Mouse (Mus musculus): ENCODE results near the gene Nfe2l3.
"Not testable (repeated sequence)": the region's sequence is repeated elsewhere in the genome, so short reads cannot be mapped to it uniquely, and the experiment has no call there.

Nfe2l3 gene

GRCm38 (mm10) chr6:51442191-51442835, 9.8 kb downstream of the Nfe2l3 start:
- peak; percentile 39 for DNase-seq (ENCODE audit: low spot score)

- DNase-seq (ENCODE audit: low spot score) = no peak
These were observed 20.5 kb downstream of the Nfe2l3 start for GRCm38 (mm10) chr6:51452927-51453503.

- DNase-seq (ENCODE audit: low spot score) = no peak
These were observed 22.5 kb downstream of the Nfe2l3 start for GRCm38 (mm10) chr6:51454949-51455348.

GRCm38 (mm10) chr6:51456198-51456597, 23.7 kb downstream of the Nfe2l3 start:
- no peak for DNase-seq (ENCODE audit: low spot score)

GRCm38 (mm10) chr6:51457283-51457682, 24.8 kb downstream of the Nfe2l3 start:
- DNase-seq (ENCODE audit: low spot score) = no peak

- DNase-seq (ENCODE audit: low spot score) = no peak
These were observed 25.4 kb downstream of the Nfe2l3 start for GRCm38 (mm10) chr6:51457770-51458387.

GRCm38 (mm10) chr6:51458925-51459312, 26.4 kb downstream of the Nfe2l3 start:
- DNase-seq (ENCODE audit: low spot score) = no peak

GRCm38 (mm10) chr6:51459313-51460020, 27.0 kb downstream of the Nfe2l3 start:
- DNase-seq (ENCODE audit: low spot score) = no peak

GRCm38 (mm10) chr6:51460021-51460360, 27.5 kb downstream of the Nfe2l3 start:
- no peak for DNase-seq (ENCODE audit: low spot score)

- peak; percentile 1 for DNase-seq (ENCODE audit: low spot score)
These were observed 27.9 kb downstream of the Nfe2l3 start for GRCm38 (mm10) chr6:51460363-51460762.

- DNase-seq (ENCODE audit: low spot score) = no peak
These were observed 35.2 kb downstream of the Nfe2l3 start for GRCm38 (mm10) chr6:51467649-51468048.

GRCm38 (mm10) chr6:51468891-51469561, 36.6 kb downstream of the Nfe2l3 start:
- DNase-seq (ENCODE audit: low spot score) = peak; percentile 66

GRCm38 (mm10) chr6:51469715-51470310, 37.3 kb downstream of the Nfe2l3 start, which contains the start of gene Hnrnpa2b1:
TSS of gene Hnrnpa2b1 (minus strand) at chr6:51469894.
- peak; percentile 99 for DNase-seq (ENCODE audit: low spot score)

GRCm38 (mm10) chr6:51470311-51471178, 38.1 kb downstream of the Nfe2l3 start, which contains the start of gene Cbx3:
TSS of gene Cbx3 (plus strand) at chr6:51470360.
- peak; percentile 69 for DNase-seq (ENCODE audit: low spot score)

GRCm38 (mm10) chr6:51471179-51471505, 38.7 kb downstream of the Nfe2l3 start:
- no peak for DNase-seq (ENCODE audit: low spot score)

GRCm38 (mm10) chr6:51471782-51472181, 39.3 kb downstream of the Nfe2l3 start:
- no peak for DNase-seq (ENCODE audit: low spot score)

- no peak for DNase-seq (ENCODE audit: low spot score)
These were observed 39.7 kb downstream of the Nfe2l3 start for GRCm38 (mm10) chr6:51472213-51472612.

- DNase-seq (ENCODE audit: low spot score) = no peak
These were observed 46.8 kb downstream of the Nfe2l3 start for GRCm38 (mm10) chr6:51479136-51479731.

- DNase-seq (ENCODE audit: low spot score) = no peak
These were observed 49.1 kb downstream of the Nfe2l3 start for GRCm38 (mm10) chr6:51481548-51481947.

- DNase-seq (ENCODE audit: low spot score) = no peak
These were observed 51.4 kb downstream of the Nfe2l3 start for GRCm38 (mm10) chr6:51483861-51484260.

- not testable (repeated sequence) for DNase-seq (ENCODE audit: low spot score)
These were observed 52.1 kb downstream of the Nfe2l3 start for GRCm38 (mm10) chr6:51484556-51484955.
